Mouse (Mus musculus): Measurements from ENCODE around the gene Usp42.

- TF ChIP-seq POLR2A (IDR thresholded peaks at IDR 0.05; ENCODE audit: low read depth, low read length) (no peak), CTCF (IDR thresholded peaks at IDR 0.05; ENCODE audit: extremely low read depth, insufficient read depth, insufficient read length, insufficient replicate concordance) (no peak)
These were observed 27.5 kb upstream of the Usp42 start for GRCm38 (mm10) chr5:143759554-143759953.

Data from spleen, adult 2 months (tissue).